Mouse (Mus musculus): Measurements from ENCODE around the gene Gipc2. TPM values are rescaled to one million over a fixed set of nuclear protein-coding genes. Genes with fewer than 3 reads are reported as not detected.
A peak's percentile ranks its signal among the peaks of the same experiment; 100 is the strongest.
"Not testable (repeated sequence)": the region's sequence is repeated elsewhere in the genome, so short reads cannot be mapped to it uniquely, and the experiment has no call there.

The Gipc2 gene
- polyA plus RNA-seq, 1 experiment from 2014 or later = 10.8 TPM

- Histone ChIP-seq H3K36me3 (0 out of 2 replicates have a peak, but pooled peaks cover 6% of the 10 kb centered on the region), H3K27me3 (ENCODE audit: insufficient read depth, poor library complexity, severe bottlenecking) (no peaks in the 10 kb centered on the region), H3K27ac (no peak overlapping the region), H3K4me3 (no peak overlapping the region), H3K9me3 (no peaks in the 10 kb centered on the region), H3K4me1 (no peaks in the 10 kb centered on the region)
- no peak for DNase-seq (ENCODE audit: low spot score)
Measured at GRCm38 (mm10) chr3:152202942-152203341, 36.9 kb upstream of the Gipc2 start.

GRCm38 (mm10) chr3:152201651-152202050 is 35.6 kb upstream of the Gipc2 start:
- H3K27ac ChIP-seq = no peak overlapping the region
- no peaks in the 10 kb centered on the region for H3K27me3 ChIP-seq (ENCODE audit: insufficient read depth, poor library complexity, severe bottlenecking)
- DNase-seq (ENCODE audit: low spot score) = no peak
- H3K9me3 ChIP-seq = no peaks in the 10 kb centered on the region
- H3K4me1 ChIP-seq = no peaks in the 10 kb centered on the region
- WGBS = 71% methylated on average over 2 of the region's 2 CpGs
- no peaks in the 10 kb centered on the region for H3K36me3 ChIP-seq
- H3K4me3 ChIP-seq = no peak overlapping the region

DNA sequence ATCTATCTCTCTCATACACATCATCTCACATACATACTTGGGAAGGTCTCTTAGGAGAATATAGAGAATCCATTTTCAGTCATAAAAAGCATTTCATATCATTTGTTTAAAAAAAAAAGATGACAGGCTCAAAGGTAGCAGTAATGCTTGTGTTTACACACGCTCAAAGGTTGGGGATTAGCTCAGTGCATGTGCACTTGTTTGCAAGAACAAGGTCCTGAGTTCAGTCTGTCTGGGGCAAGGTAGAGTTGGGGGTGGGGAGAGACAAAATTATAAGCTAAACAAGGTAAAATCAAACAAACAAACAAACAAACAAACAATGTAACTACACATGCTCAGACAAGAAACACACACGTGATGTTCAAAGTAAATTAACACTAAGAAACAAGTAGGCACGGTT is 35.2 kb upstream of the Gipc2 start:
- Histone ChIP-seq H3K9me3 (no peaks in the 10 kb centered on the region), H3K36me3 (no peaks in the 10 kb centered on the region), H3K4me3 (no peak overlapping the region), H3K4me1 (no peaks in the 10 kb centered on the region), H3K27ac (no peak overlapping the region), H3K27me3 (ENCODE audit: insufficient read depth, poor library complexity, severe bottlenecking) (no peaks in the 10 kb centered on the region)
- DNase-seq (ENCODE audit: low spot score) = no peak
- WGBS = 94% methylated on average over 3 of the region's 3 CpGs

DNA sequence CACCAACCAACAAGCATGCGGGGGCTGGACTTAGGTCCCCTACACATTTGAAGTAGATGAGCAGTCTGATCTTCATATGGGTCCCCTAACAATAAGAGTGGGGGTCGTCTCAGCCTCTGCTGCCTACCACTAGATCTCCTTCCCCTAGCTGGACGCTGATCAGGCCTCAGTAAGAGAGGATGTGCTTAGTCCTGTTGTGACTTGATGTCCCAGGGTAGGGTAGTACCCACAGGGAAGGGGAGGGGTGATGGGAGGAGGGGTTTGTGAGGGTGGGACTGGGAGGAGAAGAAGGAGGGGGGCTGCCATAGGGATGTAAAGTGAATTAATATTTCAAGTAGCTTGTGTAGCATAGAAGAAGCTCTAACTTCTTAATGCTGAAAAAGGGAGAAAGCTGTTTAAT is 33.1 kb upstream of the Gipc2 start:
- Histone ChIP-seq H3K4me3 (no peak overlapping the region), H3K27me3 (ENCODE audit: insufficient read depth, poor library complexity, severe bottlenecking) (no peaks in the 10 kb centered on the region), H3K27ac (no peak overlapping the region), H3K4me1 (no peaks in the 10 kb centered on the region; the same call in 1 of the 2 replicates), H3K36me3 (no peaks in the 10 kb centered on the region), H3K9me3 (no peaks in the 10 kb centered on the region)
- 64% methylated on average over 3 of the region's 3 CpGs for WGBS
- no peak for DNase-seq (ENCODE audit: low spot score)

DNA sequence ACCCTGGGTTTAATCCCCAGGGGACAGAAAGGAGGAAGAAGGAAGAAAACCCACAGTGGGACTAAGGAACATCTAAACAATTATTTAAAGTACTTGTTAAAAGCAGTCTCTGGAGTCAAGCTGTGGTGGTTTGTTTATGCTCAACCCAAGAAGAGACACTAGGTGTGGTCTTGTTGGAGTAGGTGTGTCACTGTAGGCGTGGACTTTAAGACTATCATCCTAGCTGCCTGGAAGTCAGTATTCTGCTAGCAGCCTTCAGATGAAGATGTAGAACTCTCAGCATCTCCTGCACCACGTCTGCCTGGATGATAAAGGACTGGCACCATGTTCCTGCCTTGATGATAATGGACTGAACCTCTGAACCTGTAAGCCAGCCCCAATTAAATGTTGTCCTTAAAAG is 31.2 kb upstream of the Gipc2 start:
- not testable (repeated sequence) for H3K36me3 ChIP-seq; H3K9me3 ChIP-seq; H3K27me3 ChIP-seq (ENCODE audit: insufficient read depth, poor library complexity, severe bottlenecking); H3K4me1 ChIP-seq; H3K27ac ChIP-seq; H3K4me3 ChIP-seq; DNase-seq (ENCODE audit: low spot score)
- 36% methylated on average over 2 of the region's 2 CpGs for WGBS

DNA sequence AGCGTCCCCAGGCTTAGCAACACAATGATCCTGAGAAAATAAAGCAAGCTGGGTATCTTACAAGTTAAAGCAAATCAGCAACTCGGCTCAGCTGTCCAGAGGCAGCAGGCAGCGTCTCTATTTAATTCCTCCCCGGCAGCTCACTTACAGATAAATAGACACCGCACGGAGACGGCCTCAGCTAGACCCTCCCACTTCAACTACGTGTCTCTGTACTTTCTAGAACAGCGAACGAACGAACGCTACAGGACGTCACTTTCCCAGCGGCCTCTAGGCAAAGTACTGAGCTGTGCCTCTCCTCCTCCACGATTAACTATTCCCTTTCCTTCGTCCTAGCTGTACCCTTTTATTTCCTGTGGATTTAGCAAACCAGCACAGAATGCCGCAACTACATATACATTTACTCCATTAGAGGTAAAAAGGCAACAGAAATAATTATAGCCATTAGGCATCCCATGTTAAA is 27.6 kb upstream of the Gipc2 start:
- WGBS = 1% methylated on average over 17 of the region's 17 CpGs
- DNase-seq (ENCODE audit: low spot score) = peak; percentile 97

GRCm38 (mm10) chr3:152193177-152193576 is 27.1 kb upstream of the Gipc2 start:
- no peaks in the 10 kb centered on the region for H3K27me3 ChIP-seq (ENCODE audit: insufficient read depth, poor library complexity, severe bottlenecking)
- no peaks in the 10 kb centered on the region for H3K9me3 ChIP-seq
- no peak for DNase-seq (ENCODE audit: low spot score)
- peak overlapping the region; percentile 86 for H3K27ac ChIP-seq
- H3K36me3 ChIP-seq = no peaks in the 10 kb centered on the region
- 10% methylated on average over 7 of the region's 7 CpGs for WGBS
- H3K4me3 ChIP-seq = peak overlapping the region; percentile 64
- peaks cover 18% of the 10 kb centered on the region for H3K4me1 ChIP-seq

More for the DNA sequence above, 27.6 kb upstream of the Gipc2 start:
- no peaks in the 10 kb centered on the region for H3K27me3 ChIP-seq (ENCODE audit: insufficient read depth, poor library complexity, severe bottlenecking)
- H3K4me1 ChIP-seq = peaks cover 17% of the 10 kb centered on the region
- H3K9me3 ChIP-seq = no peaks in the 10 kb centered on the region
- H3K27ac ChIP-seq = peak overlapping the region; percentile 86
- no peaks in the 10 kb centered on the region for H3K36me3 ChIP-seq
- peak overlapping the region; percentile 64 for H3K4me3 ChIP-seq

DNA sequence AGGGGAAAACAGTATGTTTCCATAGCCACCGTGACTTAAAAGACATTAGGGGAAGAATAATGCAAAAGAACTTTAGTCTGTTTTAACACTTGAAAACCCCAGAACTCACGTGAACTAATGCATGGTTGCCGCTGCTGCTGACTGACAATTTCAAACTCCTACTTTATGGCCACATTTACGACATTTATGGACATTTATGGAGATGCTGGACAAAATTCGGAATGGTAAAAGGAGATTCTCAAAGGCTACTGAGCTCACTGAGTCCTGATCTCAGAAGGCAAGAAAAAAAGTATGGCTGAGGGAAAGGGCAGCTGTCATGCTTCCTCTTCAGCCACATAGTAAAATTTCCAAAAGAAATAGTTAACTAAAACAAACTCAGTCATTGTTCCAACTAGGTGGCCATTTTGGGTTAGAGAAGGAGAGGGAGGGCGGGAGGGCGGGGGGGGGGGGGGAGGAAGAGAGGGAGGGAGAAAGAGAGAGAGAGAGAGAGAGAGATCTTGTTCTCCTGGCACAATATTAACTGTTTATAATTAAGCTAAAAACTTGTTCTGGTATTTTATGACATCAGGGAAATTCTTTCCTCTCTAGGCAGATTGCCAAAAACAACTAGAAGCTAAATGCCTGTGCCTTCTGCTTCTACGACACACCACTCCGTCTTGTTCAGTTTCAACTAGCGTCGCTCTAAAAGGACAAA is 26.4 kb upstream of the Gipc2 start:
- Histone ChIP-seq H3K36me3 (no peaks in the 10 kb centered on the region), H3K4me3 (peak overlapping the region; percentile 64), H3K4me1 (peaks cover 18% of the 10 kb centered on the region), H3K27ac (peak overlapping the region; percentile 86), H3K9me3 (no peaks in the 10 kb centered on the region), H3K27me3 (ENCODE audit: insufficient read depth, poor library complexity, severe bottlenecking) (no peaks in the 10 kb centered on the region)
- DNase-seq (ENCODE audit: low spot score) = no peak
- 30% methylated on average over 10 of the region's 11 CpGs for WGBS

- Histone ChIP-seq H3K36me3 (peaks cover under 1% of the 10 kb centered on the region; the same call in 1 of the 2 replicates), H3K4me3 (peak overlapping the region; percentile 64), H3K4me1 (peaks cover 19% of the 10 kb centered on the region), H3K9me3 (no peaks in the 10 kb centered on the region), H3K27ac (peak overlapping the region; percentile 86), H3K27me3 (ENCODE audit: insufficient read depth, poor library complexity, severe bottlenecking) (no peaks in the 10 kb centered on the region)
- 13% methylated on average over 6 of the region's 6 CpGs for WGBS
- DNase-seq (ENCODE audit: low spot score) = peak; percentile 81
Measured at GRCm38 (mm10) chr3:152191791-152192237, 25.8 kb upstream of the Gipc2 start.

- 71% methylated on average over 9 of the region's 9 CpGs for WGBS
- no peaks in the 10 kb centered on the region for H3K9me3 ChIP-seq
- H3K27ac ChIP-seq = peak overlapping the region; percentile 66
- peaks cover 10% of the 10 kb centered on the region; the same call in 1 of the 2 replicates for H3K36me3 ChIP-seq
- H3K4me3 ChIP-seq = peak overlapping the region; percentile 42
- H3K27me3 ChIP-seq (ENCODE audit: insufficient read depth, poor library complexity, severe bottlenecking) = no peaks in the 10 kb centered on the region
- peaks cover 22% of the 10 kb centered on the region for H3K4me1 ChIP-seq
- no peak for DNase-seq (ENCODE audit: low spot score)
Measured at GRCm38 (mm10) chr3:152190679-152191477, 24.8 kb upstream of the Gipc2 start.

DNA sequence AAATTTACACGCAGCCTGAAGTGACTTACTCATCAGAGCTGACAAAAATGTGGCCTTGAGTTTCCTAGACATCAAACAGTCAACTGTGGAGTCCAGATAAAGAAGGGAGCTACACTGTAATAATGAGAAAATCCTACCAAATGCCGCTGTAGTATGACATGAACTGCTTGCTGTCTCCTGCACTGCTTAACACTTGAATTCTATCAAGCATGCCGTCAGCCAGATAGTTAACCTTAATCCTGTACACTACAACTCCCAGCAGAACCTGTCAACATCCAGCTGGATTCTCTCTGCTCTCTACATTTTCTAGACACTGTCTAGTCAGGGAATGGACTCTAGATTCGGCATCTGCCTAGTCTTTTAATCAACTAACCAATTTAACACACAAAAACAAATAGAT is 23.3 kb upstream of the Gipc2 start:
- no peak for DNase-seq (ENCODE audit: low spot score)
- 26% methylated on average over 4 of the region's 4 CpGs for WGBS
- Histone ChIP-seq H3K27ac (no peak overlapping the region), H3K36me3 (peaks cover 25% of the 10 kb centered on the region), H3K4me3 (no peak overlapping the region; the same call in 1 of the 2 replicates), H3K27me3 (ENCODE audit: insufficient read depth, poor library complexity, severe bottlenecking) (no peaks in the 10 kb centered on the region), H3K9me3 (no peaks in the 10 kb centered on the region), H3K4me1 (peaks cover 22% of the 10 kb centered on the region)

DNA sequence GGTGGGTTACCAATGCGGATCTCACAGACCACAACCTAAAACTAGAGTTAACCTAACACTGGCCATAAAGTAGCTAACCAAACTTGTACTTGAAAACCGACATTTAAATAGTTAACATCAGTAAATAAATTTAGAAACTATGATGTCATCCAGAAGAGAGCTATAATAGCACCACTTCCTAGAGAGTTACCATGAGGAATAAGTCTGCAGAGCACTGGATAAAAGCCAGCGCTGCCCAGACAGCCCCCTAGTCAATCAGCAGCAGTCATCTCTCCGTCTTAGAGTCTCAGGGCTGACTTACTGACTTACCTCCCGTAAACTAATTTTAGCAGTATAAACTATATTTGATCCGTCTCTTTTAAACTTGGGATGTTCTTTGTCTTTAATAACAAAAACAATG is 20.1 kb upstream of the Gipc2 start:
- no peaks in the 10 kb centered on the region for H3K27me3 ChIP-seq (ENCODE audit: insufficient read depth, poor library complexity, severe bottlenecking)
- no peak for DNase-seq (ENCODE audit: low spot score)
- WGBS = 62% methylated on average over 6 of the region's 6 CpGs
- no peak overlapping the region for H3K4me3 ChIP-seq
- H3K9me3 ChIP-seq = no peaks in the 10 kb centered on the region
- peaks cover 21% of the 10 kb centered on the region for H3K4me1 ChIP-seq
- H3K27ac ChIP-seq = no peak overlapping the region
- H3K36me3 ChIP-seq = peaks cover 38% of the 10 kb centered on the region

DNA sequence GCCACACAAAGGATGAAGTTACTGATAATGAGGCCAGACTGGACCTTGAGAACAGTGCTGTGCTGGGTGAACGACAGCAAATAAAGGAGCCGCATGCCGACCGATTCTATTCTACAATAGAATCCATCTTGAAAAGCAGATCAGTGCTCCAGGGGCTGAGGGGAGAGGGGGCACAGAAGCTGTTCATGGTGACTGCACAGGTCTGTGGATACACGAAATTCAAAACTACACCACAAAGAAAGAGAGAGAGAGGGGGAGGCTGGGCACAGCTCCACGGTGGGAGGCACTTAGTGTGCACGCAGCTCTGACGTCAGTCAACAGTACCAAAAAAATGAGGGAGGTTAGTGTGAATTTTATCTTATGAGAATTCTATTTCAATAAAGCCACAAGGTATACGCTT is 17.5 kb upstream of the Gipc2 start:
- DNase-seq (ENCODE audit: low spot score) = no peak
- Histone ChIP-seq H3K27ac (no peak overlapping the region), H3K36me3 (peaks cover 41% of the 10 kb centered on the region), H3K4me3 (no peak overlapping the region), H3K27me3 (ENCODE audit: insufficient read depth, poor library complexity, severe bottlenecking) (no peaks in the 10 kb centered on the region), H3K4me1 (peaks cover 4% of the 10 kb centered on the region; the same call in 1 of the 2 replicates), H3K9me3 (no peaks in the 10 kb centered on the region)
- 84% methylated on average over 9 of the region's 9 CpGs for WGBS

Measured in heart, embryonic 10.5 days (tissue).